Mouse (Mus musculus) limb, embryonic 12.5 days (tissue): Measurements from ENCODE around the gene Gm20683. TPM values are rescaled to one million over a fixed set of nuclear protein-coding genes. Genes with fewer than 3 reads are reported as not detected.
A peak's percentile ranks its signal among the peaks of the same experiment; 100 is the strongest.

Experiments
- ATAC-seq: fragments of 200-750 bp; cut with Nextera tagmentation; 2 replicates; pipeline ENCODE4 v1.8.0; 2017; ENCODE audit warnings: low read depth, moderate TSS enrichment; ENCODE audit not compliant: insufficient number of reproducible peaks, insufficient read depth, low FRiP score, low TSS enrichment
- H3K27ac ChIP-seq: fragments of 300-500 bp; sonication (generic); 2 replicates; pipeline ENCODE4 v1.5.1; 2016; ENCODE audit warnings: mild to moderate bottlenecking, moderate library complexity
- H3K27me3 ChIP-seq: fragments of 300-500 bp; sonication (generic); 2 replicates; pipeline ENCODE4 v1.6.1; 2016; ENCODE audit warnings: mild to moderate bottlenecking, moderate library complexity
- H3K36me3 ChIP-seq: fragments of 300-500 bp; sonication (generic); 2 replicates; pipeline ENCODE4 v1.6.1; 2016; ENCODE audit warnings: mild to moderate bottlenecking, moderate library complexity
- H3K4me1 ChIP-seq: fragments of 300-500 bp; sonication (generic); replicated peaks from 2 replicates; pipeline ENCODE4 v1.6.1; 2016
- H3K4me2 ChIP-seq: fragments of 300-500 bp; sonication (generic); 2 replicates; pipeline ENCODE4 v1.6.1; 2016; ENCODE audit warnings: mild to moderate bottlenecking, moderate library complexity
- H3K4me3 ChIP-seq: fragments of 300-500 bp; sonication (generic); replicated peaks from 2 replicates; pipeline ENCODE4 v1.5.1; 2016; ENCODE audit warnings: mild to moderate bottlenecking
- H3K9ac ChIP-seq: fragments of 300-500 bp; sonication (generic); replicated peaks from 2 replicates; pipeline ENCODE4 v1.6.1; 2016; ENCODE audit warnings: mild to moderate bottlenecking, moderate library complexity
- H3K9me3 ChIP-seq: fragments of 300-500 bp; sonication (generic); 2 replicates; pipeline ENCODE4 v1.6.1; 2016; ENCODE audit warnings: mild to moderate bottlenecking, moderate library complexity
- WGBS: fragments of 180-500 bp; shearing (Covaris S2); methylation state at CpG from one replicate; pipeline ENCODE4 v1.1.7; 2016; 5-methylcytosine and 5-hydroxymethylcytosine counted together
- polyA plus RNA-seq: library from polyadenylated mRNA; unstranded; fragments of >200 nt; fragmentation: Nextera tagmentation; extraction: Ambion mirVana; gene quantifications from 2 replicates; pipeline ENCODE4 v1.2.1, GENCODE M21; 2016

Gene Gm20683
- polyA plus RNA-seq, 1 experiment from 2014 or later, result 1.6 TPM

- H3K27me3 ChIP-seq, result no peaks in the 10 kb centered on the region
- WGBS, result 92% methylated on average over 14 of the region's 14 CpGs
- ATAC-seq, result no peak
- H3K27ac ChIP-seq, result no peak overlapping the region
- no peaks in the 10 kb centered on the region for H3K9me3 ChIP-seq
- no peak overlapping the region; the same call in 1 of the 2 replicates for H3K9ac ChIP-seq
- H3K4me1 ChIP-seq, result peaks cover 52% of the 10 kb centered on the region
- H3K36me3 ChIP-seq, result peaks cover 63% of the 10 kb centered on the region
- H3K4me3 ChIP-seq, result peak overlapping the region; percentile 74; the same call in 1 of the 2 replicates
- peak overlapping the region; percentile 98 for H3K4me2 ChIP-seq
These were observed 10.6 kb downstream of the Gm20683 start for GRCm38 (mm10) chr17:25830806-25831431.

- Histone ChIP-seq H3K36me3 (peaks cover 62% of the 10 kb centered on the region), H3K4me3 (peak overlapping the region; percentile 62; the same call in 1 of the 2 replicates), H3K9me3 (no peaks in the 10 kb centered on the region), H3K4me2 (peak overlapping the region; percentile 87), H3K9ac (peak overlapping the region; percentile 75), H3K4me1 (peaks cover 55% of the 10 kb centered on the region), H3K27me3 (no peaks in the 10 kb centered on the region), H3K27ac (no peak overlapping the region)
- 84% methylated on average over 4 of the region's 4 CpGs for WGBS
- no peak for ATAC-seq
These were observed 11.3 kb downstream of the Gm20683 start for GRCm38 (mm10) chr17:25830200-25830753.

- Histone ChIP-seq H3K9me3 (no peaks in the 10 kb centered on the region), H3K4me1 (peaks cover 55% of the 10 kb centered on the region), H3K9ac (peak overlapping the region; percentile 75), H3K36me3 (peaks cover 55% of the 10 kb centered on the region), H3K4me2 (peak overlapping the region; percentile 87), H3K27ac (peak overlapping the region; percentile 91), H3K27me3 (no peaks in the 10 kb centered on the region), H3K4me3 (peak overlapping the region; percentile 62)
- ATAC-seq, result no peak
- WGBS, result 43% methylated on average over 8 of the region's 8 CpGs
These were observed 12.0 kb downstream of the Gm20683 start for GRCm38 (mm10) chr17:25829558-25830017.

- Histone ChIP-seq H3K27ac (peak within 1 kb of the TSS; percentile 91), H3K36me3 (peaks cover 53% of the 10 kb centered on the region), H3K27me3 (no peaks in the 10 kb centered on the region), H3K4me1 (peaks cover 55% of the 10 kb centered on the region), H3K4me2 (peak within 1 kb of the TSS; percentile 87), H3K4me3 (peak within 1 kb of the TSS; percentile 62), H3K9ac (peak within 1 kb of the TSS; percentile 75), H3K9me3 (no peaks in the 10 kb centered on the region)
- WGBS, result 2% methylated on average over 32 of the region's 32 CpGs
- ATAC-seq, result peak; percentile 6; the same call in 1 of the 2 replicates
These were observed 12.6 kb downstream of the Gm20683 start, which contains the start of gene Jmjd8 for GRCm38 (mm10) chr17:25828712-25829557. Jmjd8 (plus strand) TSS chr17:25828867.

- no peak for ATAC-seq
- peak overlapping the region; percentile 62 for H3K4me3 ChIP-seq
- 82% methylated on average over 8 of the region's 8 CpGs for WGBS
- H3K27me3 ChIP-seq, result no peaks in the 10 kb centered on the region
- H3K9me3 ChIP-seq, result no peaks in the 10 kb centered on the region
- peak overlapping the region; percentile 87 for H3K4me2 ChIP-seq
- H3K9ac ChIP-seq, result peak overlapping the region; percentile 75; the same call in 1 of the 2 replicates
- peaks cover 53% of the 10 kb centered on the region for H3K36me3 ChIP-seq
- peaks cover 53% of the 10 kb centered on the region for H3K4me1 ChIP-seq
- peak overlapping the region; percentile 91 for H3K27ac ChIP-seq
These were observed 13.4 kb downstream of the Gm20683 start for GRCm38 (mm10) chr17:25828223-25828594.

GRCm38 (mm10) chr17:25827546-25828222 lies 13.9 kb downstream of the Gm20683 start:
- Histone ChIP-seq H3K36me3 (peaks cover 53% of the 10 kb centered on the region), H3K4me3 (peak overlapping the region; percentile 62), H3K27ac (no peak overlapping the region), H3K27me3 (0 out of 2 replicates have a peak, but pooled peaks cover under 1% of the 10 kb centered on the region), H3K9me3 (no peaks in the 10 kb centered on the region), H3K4me1 (peaks cover 53% of the 10 kb centered on the region), H3K9ac (no peak overlapping the region; the same call in 1 of the 2 replicates), H3K4me2 (peak overlapping the region; percentile 87)
- 92% methylated on average over 22 of the region's 22 CpGs for WGBS
- ATAC-seq, result no peak

GRCm38 (mm10) chr17:25827011-25827410 lies 14.6 kb downstream of the Gm20683 start:
- Histone ChIP-seq H3K4me2 (no peak overlapping the region; the same call in 1 of the 2 replicates), H3K36me3 (peaks cover 53% of the 10 kb centered on the region), H3K9me3 (no peaks in the 10 kb centered on the region), H3K4me1 (peaks cover 52% of the 10 kb centered on the region), H3K27ac (no peak overlapping the region), H3K9ac (no peak overlapping the region), H3K27me3 (peaks cover 5% of the 10 kb centered on the region; the same call in 1 of the 2 replicates), H3K4me3 (no peak overlapping the region)
- ATAC-seq, result no peak
- 95% methylated on average over 13 of the region's 13 CpGs for WGBS

- H3K9ac ChIP-seq, result no peak overlapping the region
- no peak overlapping the region for H3K27ac ChIP-seq
- peaks cover 42% of the 10 kb centered on the region for H3K4me1 ChIP-seq
- H3K9me3 ChIP-seq, result no peaks in the 10 kb centered on the region
- no peak for ATAC-seq
- H3K4me2 ChIP-seq, result no peak overlapping the region
- H3K36me3 ChIP-seq, result peaks cover 44% of the 10 kb centered on the region
- peaks cover 13% of the 10 kb centered on the region for H3K27me3 ChIP-seq
- no peak overlapping the region for H3K4me3 ChIP-seq
- WGBS, result 93% methylated on average over 27 of the region's 27 CpGs
These were observed 15.5 kb downstream of the Gm20683 start for GRCm38 (mm10) chr17:25825984-25826570.

GRCm38 (mm10) chr17:25825311-25825710 lies 16.3 kb downstream of the Gm20683 start:
- 93% methylated on average over 6 of the region's 6 CpGs for WGBS
- peaks cover 36% of the 10 kb centered on the region for H3K36me3 ChIP-seq
- peaks cover 20% of the 10 kb centered on the region for H3K27me3 ChIP-seq
- no peak overlapping the region for H3K4me2 ChIP-seq
- H3K4me3 ChIP-seq, result no peak overlapping the region
- H3K9ac ChIP-seq, result no peak overlapping the region
- H3K4me1 ChIP-seq, result peaks cover 36% of the 10 kb centered on the region
- no peak overlapping the region for H3K27ac ChIP-seq
- no peaks in the 10 kb centered on the region for H3K9me3 ChIP-seq
- ATAC-seq, result no peak

GRCm38 (mm10) chr17:25824362-25825142 lies 17.0 kb downstream of the Gm20683 start:
- Histone ChIP-seq H3K4me1 (peaks cover 29% of the 10 kb centered on the region), H3K27me3 (peaks cover 27% of the 10 kb centered on the region), H3K4me2 (peak overlapping the region; percentile 83), H3K27ac (no peak overlapping the region), H3K36me3 (peaks cover 29% of the 10 kb centered on the region), H3K9ac (peak overlapping the region; percentile 55), H3K4me3 (peak overlapping the region; percentile 53), H3K9me3 (no peaks in the 10 kb centered on the region)
- no peak for ATAC-seq
- WGBS, result 74% methylated on average over 17 of the region's 17 CpGs
